Mouse (Mus musculus) lung, postnatal 0 days (tissue): ENCODE results near the gene Islr2.

Experiments used
- CTCF ChIP-seq: IDR thresholded peaks from 2 replicates; pipeline ENCODE4 v1.5.1; 2016; ENCODE audit warnings: antibody characterized with exemption, mild to moderate bottlenecking
- EP300 ChIP-seq: IDR thresholded peaks from 2 replicates; pipeline ENCODE4 v1.6.1; 2016; ENCODE audit warnings: antibody characterized with exemption, mild to moderate bottlenecking, control low read depth

DNA sequence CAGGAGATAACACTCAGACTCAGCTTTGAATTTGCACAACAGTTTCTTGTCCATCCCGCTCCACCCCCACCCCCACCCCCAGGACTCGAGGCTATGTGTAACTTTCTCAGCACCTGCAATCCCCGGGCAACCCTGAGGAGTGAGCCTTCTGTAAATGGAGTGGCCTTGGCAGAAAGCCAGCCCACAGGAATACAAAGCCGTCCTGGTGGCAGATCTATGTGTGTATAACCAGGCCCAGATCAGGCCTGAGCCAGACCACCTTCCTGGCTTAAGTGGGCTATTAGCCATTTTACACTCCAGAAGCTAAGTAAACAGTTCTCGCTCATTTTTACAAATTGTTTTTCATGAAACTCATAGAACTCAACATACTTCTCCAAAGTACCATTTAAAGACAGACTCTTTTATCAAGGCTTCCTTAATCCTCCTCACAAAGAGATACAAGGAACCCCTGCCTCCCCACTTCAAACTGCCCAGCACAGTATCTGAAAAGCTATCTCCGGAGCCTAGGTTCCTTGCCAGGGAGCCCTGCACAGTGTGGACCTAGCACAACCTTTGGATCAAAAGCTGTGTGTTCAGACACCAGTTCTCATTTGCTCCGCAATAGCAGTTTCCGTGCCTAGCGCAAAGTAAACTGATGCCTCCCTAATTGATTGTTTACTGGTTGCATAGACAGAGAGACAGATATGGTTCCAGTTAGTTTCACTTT lies 37.8 kb upstream of the Islr2 start:
- TF ChIP-seq CTCF (no peak), EP300 (no peak)
